Mouse (Mus musculus): ENCODE data around the gene Washc4. TPM values are rescaled to one million over a fixed set of nuclear protein-coding genes. Genes with fewer than 3 reads are reported as not detected.
"Not testable (repeated sequence)": the region's sequence is repeated elsewhere in the genome, so short reads cannot be mapped to it uniquely, and the experiment has no call there.

Gene Washc4
- 26.4 and 31.8 TPM in 2 replicates for polyA plus RNA-seq (2015; fragmentation: Nextera tagmentation; extraction: Ambion mirVana)

- Histone ChIP-seq H3K4me2 (ENCODE audit: low read length) (peak within 1 kb of the TSS; percentile 66), H3K27me3 (ENCODE audit: control insufficient read depth, insufficient read depth, low read depth, low read length) (no peaks in the 10 kb centered on the region), H3K27ac (ENCODE audit: low read length) (peak within 1 kb of the TSS; percentile 94), H3K4me3 (ENCODE audit: low read depth, low read length) (peak within 1 kb of the TSS; percentile 87), H3K36me3 (ENCODE audit: control insufficient read depth, insufficient read depth, low read length) (no peaks in the 10 kb centered on the region), H3K9me3 (replicated peaks; ENCODE audit: control insufficient read depth, low read length, poor library complexity, severe bottlenecking) (no peaks in the 10 kb centered on the region), H3K9ac (ENCODE audit: low read depth, low read length) (peak within 1 kb of the TSS; percentile 92), H3K4me1 (ENCODE audit: control insufficient read depth, insufficient read depth, low read length) (peaks cover 15% of the 10 kb centered on the region)
- ATAC-seq, result peak; percentile 99
- under 1% methylated on average over 47 of the region's 49 CpGs for WGBS
Measured at GRCm38 (mm10) chr10:83543439-83544102, at the start of gene Washc4. Washc4 (plus strand) TSS chr10:83543752.

GRCm38 (mm10) chr10:83497321-83497720, 46.2 kb upstream of the Washc4 start:
- no peaks in the 10 kb centered on the region for H3K4me1 ChIP-seq (ENCODE audit: control insufficient read depth, insufficient read depth, low read length)
- no peak for ATAC-seq
- H3K27me3 ChIP-seq (ENCODE audit: control insufficient read depth, insufficient read depth, low read depth, low read length), result no peaks in the 10 kb centered on the region
- no peaks in the 10 kb centered on the region for H3K9me3 ChIP-seq (replicated peaks; ENCODE audit: control insufficient read depth, low read length, poor library complexity, severe bottlenecking)
- no peak overlapping the region for H3K9ac ChIP-seq (ENCODE audit: low read depth, low read length)
- H3K4me2 ChIP-seq (ENCODE audit: low read length), result no peak overlapping the region
- no peak overlapping the region for H3K27ac ChIP-seq (ENCODE audit: low read length)
- H3K36me3 ChIP-seq (ENCODE audit: control insufficient read depth, insufficient read depth, low read length), result peaks cover 21% of the 10 kb centered on the region
- 89% methylated on average over 13 of the region's 13 CpGs for WGBS
- no peak overlapping the region for H3K4me3 ChIP-seq (ENCODE audit: low read depth, low read length)

GRCm38 (mm10) chr10:83508962-83509660, 34.4 kb upstream of the Washc4 start:
- H3K4me3 ChIP-seq (ENCODE audit: low read depth, low read length), result no peak overlapping the region
- ATAC-seq, result no peak
- H3K4me1 ChIP-seq (ENCODE audit: control insufficient read depth, insufficient read depth, low read length), result no peaks in the 10 kb centered on the region
- H3K27ac ChIP-seq (ENCODE audit: low read length), result no peak overlapping the region
- no peak overlapping the region for H3K4me2 ChIP-seq (ENCODE audit: low read length)
- WGBS, result 65% methylated on average over 8 of the region's 8 CpGs
- no peaks in the 10 kb centered on the region for H3K27me3 ChIP-seq (ENCODE audit: control insufficient read depth, insufficient read depth, low read depth, low read length)
- peaks cover 49% of the 10 kb centered on the region for H3K36me3 ChIP-seq (ENCODE audit: control insufficient read depth, insufficient read depth, low read length)
- no peak overlapping the region for H3K9ac ChIP-seq (ENCODE audit: low read depth, low read length)
- H3K9me3 ChIP-seq (replicated peaks; ENCODE audit: control insufficient read depth, low read length, poor library complexity, severe bottlenecking), result no peaks in the 10 kb centered on the region

GRCm38 (mm10) chr10:83511304-83511703, 32.2 kb upstream of the Washc4 start:
- 84% methylated on average over 5 of the region's 5 CpGs for WGBS

GRCm38 (mm10) chr10:83513736-83514135, 29.8 kb upstream of the Washc4 start:
- Histone ChIP-seq H3K9ac (ENCODE audit: low read depth, low read length) (no peak overlapping the region), H3K36me3 (ENCODE audit: control insufficient read depth, insufficient read depth, low read length) (peaks cover 46% of the 10 kb centered on the region), H3K4me1 (ENCODE audit: control insufficient read depth, insufficient read depth, low read length) (no peaks in the 10 kb centered on the region), H3K27ac (ENCODE audit: low read length) (no peak overlapping the region), H3K9me3 (replicated peaks; ENCODE audit: control insufficient read depth, low read length, poor library complexity, severe bottlenecking) (no peaks in the 10 kb centered on the region), H3K4me2 (ENCODE audit: low read length) (no peak overlapping the region), H3K27me3 (ENCODE audit: control insufficient read depth, insufficient read depth, low read depth, low read length) (no peaks in the 10 kb centered on the region), H3K4me3 (ENCODE audit: low read depth, low read length) (no peak overlapping the region)
- WGBS, result 88% methylated on average over 8 of the region's 8 CpGs
- no peak for ATAC-seq

More at GRCm38 (mm10) chr10:83511304-83511703, 32.2 kb upstream of the Washc4 start:
- Histone ChIP-seq H3K4me1 (ENCODE audit: control insufficient read depth, insufficient read depth, low read length) (no peaks in the 10 kb centered on the region), H3K4me3 (ENCODE audit: low read depth, low read length) (no peak overlapping the region), H3K27ac (ENCODE audit: low read length) (no peak overlapping the region), H3K9ac (ENCODE audit: low read depth, low read length) (no peak overlapping the region), H3K9me3 (replicated peaks; ENCODE audit: control insufficient read depth, low read length, poor library complexity, severe bottlenecking) (no peaks in the 10 kb centered on the region), H3K36me3 (ENCODE audit: control insufficient read depth, insufficient read depth, low read length) (peaks cover 48% of the 10 kb centered on the region), H3K4me2 (ENCODE audit: low read length) (no peak overlapping the region), H3K27me3 (ENCODE audit: control insufficient read depth, insufficient read depth, low read depth, low read length) (no peaks in the 10 kb centered on the region)
- ATAC-seq, result no peak

GRCm38 (mm10) chr10:83520990-83521389, 22.6 kb upstream of the Washc4 start:
- Histone ChIP-seq H3K4me2 (ENCODE audit: low read length) (no peak overlapping the region), H3K9ac (ENCODE audit: low read depth, low read length) (no peak overlapping the region), H3K4me3 (ENCODE audit: low read depth, low read length) (no peak overlapping the region), H3K27me3 (ENCODE audit: control insufficient read depth, insufficient read depth, low read depth, low read length) (no peaks in the 10 kb centered on the region), H3K4me1 (ENCODE audit: control insufficient read depth, insufficient read depth, low read length) (no peaks in the 10 kb centered on the region), H3K36me3 (ENCODE audit: control insufficient read depth, insufficient read depth, low read length) (peaks cover 41% of the 10 kb centered on the region), H3K9me3 (replicated peaks; ENCODE audit: control insufficient read depth, low read length, poor library complexity, severe bottlenecking) (no peaks in the 10 kb centered on the region), H3K27ac (ENCODE audit: low read length) (no peak overlapping the region)
- no peak for ATAC-seq
- WGBS, result 81% methylated on average over 4 of the region's 4 CpGs

GRCm38 (mm10) chr10:83524238-83524637, 19.3 kb upstream of the Washc4 start:
- not testable (repeated sequence) for H3K27ac ChIP-seq (ENCODE audit: low read length); H3K4me3 ChIP-seq (ENCODE audit: low read depth, low read length); H3K4me1 ChIP-seq (ENCODE audit: control insufficient read depth, insufficient read depth, low read length); H3K9me3 ChIP-seq (replicated peaks; ENCODE audit: control insufficient read depth, low read length, poor library complexity, severe bottlenecking); H3K27me3 ChIP-seq (ENCODE audit: control insufficient read depth, insufficient read depth, low read depth, low read length); ATAC-seq; H3K9ac ChIP-seq (ENCODE audit: low read depth, low read length); H3K4me2 ChIP-seq (ENCODE audit: low read length)
- peaks cover 26% of the 10 kb centered on the region for H3K36me3 ChIP-seq (ENCODE audit: control insufficient read depth, insufficient read depth, low read length)

GRCm38 (mm10) chr10:83530384-83530967, 13.1 kb upstream of the Washc4 start:
- Histone ChIP-seq H3K9ac (ENCODE audit: low read depth, low read length) (no peak overlapping the region), H3K4me3 (ENCODE audit: low read depth, low read length) (no peak overlapping the region), H3K27me3 (ENCODE audit: control insufficient read depth, insufficient read depth, low read depth, low read length) (no peaks in the 10 kb centered on the region), H3K27ac (ENCODE audit: low read length) (no peak overlapping the region), H3K36me3 (ENCODE audit: control insufficient read depth, insufficient read depth, low read length) (peaks cover 3% of the 10 kb centered on the region; the same call in 1 of the 2 replicates), H3K9me3 (replicated peaks; ENCODE audit: control insufficient read depth, low read length, poor library complexity, severe bottlenecking) (no peaks in the 10 kb centered on the region), H3K4me1 (ENCODE audit: control insufficient read depth, insufficient read depth, low read length) (peaks cover 10% of the 10 kb centered on the region), H3K4me2 (ENCODE audit: low read length) (no peak overlapping the region)
- 88% methylated on average over 6 of the region's 6 CpGs for WGBS
- ATAC-seq, result no peak
